8 mouse cellular contexts compared by ENCODE assay signal in genomic region chr1:189786707-189787485, GRCm38 (mm10). TPM values are rescaled to one million over a fixed set of nuclear protein-coding genes. Genes with fewer than 3 reads are reported as not detected.
A peak's percentile ranks its signal among the peaks of the same experiment; 100 is the strongest.
DNase-seq lines count a peak whose midpoint lies in the region; ATAC-seq lines count a peak whose summit lies in the region.
"Had no signal": no experiment of that assay in that cellular context is flagged by ENCODE, and none has a peak within 500 bp of the region (broad histone marks: within the 10 kb centered on the region; RNA-seq: fewer than 3 reads in every experiment).

No protein-coding gene starts in this region.

- DNase-seq in layer of hippocampus, adult 11-12 months (ENCODE audit: low spot score), result peak; percentile 67
- no peak for DNase-seq in layer of hippocampus, adult 9-10 months (ENCODE audit: low spot score)
- DNase-seq in frontal cortex, adult 2 months (ENCODE audit: extremely low spot score in 1 of 2, low spot score in 1 of 2), result peak; percentile 37 to 74
- DNase-seq in left cerebral cortex, postnatal 25 days (ENCODE audit: low spot score in 2 of 2), result peak; percentile 66 to 72
- peak; percentile 61 to 65 for DNase-seq in right cerebral cortex, postnatal 36 days (ENCODE audit: low spot score in 2 of 2)
- no peak for DNase-seq in thymus, postnatal 25 days

- intact Hi-C loops in left cerebral cortex, postnatal 25 days (cut with DNase I), result no loop called here

- ATAC-seq in cerebellum, adult (ENCODE audit: insufficient number of reproducible peaks, low FRiP score, low TSS enrichment), result no peak
- ATAC-seq: forebrain, embryonic 15.5 days had no signal

RNA-seq across cellular contexts. Expression of gene Ptpn14, which starts 58.8 kb away (rescaled TPM):
- 6.4 and 6.8 TPM in 2 replicates for polyA plus RNA-seq in frontal cortex, adult 2 months (2012; rRNA removed)
- 10 to 100 TPM; 10.6 to 12.7 TPM for total RNA-seq in left cerebral cortex, postnatal 25 days (2021)

Comparison
In these comparisons a context has a peak if more than half of its experiments do, and no peak if none do; other contexts are left out.
1. DNase-seq: peak in layer of hippocampus, adult 11-12 months (single experiment), frontal cortex, adult 2 months (2 of 2), left cerebral cortex, postnatal 25 days (2 of 2) and right cerebral cortex, postnatal 36 days (2 of 2); none in layer of hippocampus, adult 9-10 months (single experiment) and thymus, postnatal 25 days (single experiment).